ENCODE assay signal across 14 mouse cellular contexts in genomic region chr10:59972999-59973398, GRCm38 (mm10). TPM values are rescaled to one million over a fixed set of nuclear protein-coding genes. Genes with fewer than 3 reads are reported as not detected.
DNase-seq lines count a peak whose midpoint lies in the region; ATAC-seq and TF ChIP-seq lines count a peak whose summit lies in the region.
"Had no signal": no experiment of that assay in that cellular context is flagged by ENCODE, and none has a peak within 500 bp of the region (broad histone marks: within the 10 kb centered on the region; RNA-seq: fewer than 3 reads in every experiment).

No protein-coding gene starts in this region.

- 62% methylated on average over 6 of the region's 6 CpGs for WGBS in kidney, adult 2 months
- WGBS in midbrain, embryonic 12.5 days, result 83% methylated on average over 6 of the region's 6 CpGs
- WGBS in midbrain, postnatal 0 days, result 83% methylated on average over 6 of the region's 6 CpGs
- 84% methylated on average over 6 of the region's 6 CpGs for WGBS in hindbrain, embryonic 15.5 days
- 83% methylated on average over 6 of the region's 6 CpGs for WGBS in limb, embryonic 10.5 days

- peaks cover 51% of the 10 kb centered on the region for H3K4me1 ChIP-seq in kidney, adult 2 months (ENCODE audit: control insufficient read depth, insufficient read depth, low read length)
- peaks cover 33% of the 10 kb centered on the region for H3K4me1 ChIP-seq in midbrain, embryonic 12.5 days
- H3K4me1 ChIP-seq in midbrain, postnatal 0 days (ENCODE audit: insufficient read depth, low read length), result 0 out of 2 replicates have a peak, but pooled peaks cover 6% of the 10 kb centered on the region
- H3K4me1 ChIP-seq in hindbrain, embryonic 15.5 days (replicated peaks), result peaks cover 37% of the 10 kb centered on the region
- H3K4me1 ChIP-seq in limb, embryonic 10.5 days, result peaks cover 51% of the 10 kb centered on the region

- no peak overlapping the region for H3K4me3 ChIP-seq in kidney, adult 2 months (ENCODE audit: insufficient read depth, low read depth, low read length)
- no peak overlapping the region for H3K4me3 ChIP-seq in midbrain, embryonic 12.5 days
- H3K4me3 ChIP-seq in midbrain, postnatal 0 days (ENCODE audit: low read depth, low read length), result no peak overlapping the region
- H3K4me3 ChIP-seq in hindbrain, embryonic 15.5 days, result no peak overlapping the region
- no peak overlapping the region for H3K4me3 ChIP-seq in limb, embryonic 10.5 days
- H3K4me3 ChIP-seq: forebrain, embryonic 12.5 days; limb, embryonic 13.5 days had no signal

- DNase-seq in kidney, adult 2 months, result peak; percentile 73
- no peak for DNase-seq in kidney, postnatal 14 days
- DNase-seq in midbrain, postnatal 0 days (ENCODE audit: low spot score), result no peak
- no peak for DNase-seq in limb, embryonic 10.5 days (ENCODE audit: low spot score)
- DNase-seq in adrenal gland, adult 18-20 months (ENCODE audit: low spot score in 2 of 2), result no peak
- DNase-seq: cerebellum, postnatal 14 days; midbrain, embryonic 14.5 days had no signal

- H3K36me3 ChIP-seq in kidney, adult 2 months (ENCODE audit: control insufficient read depth, insufficient read depth, low read length), result no peaks in the 10 kb centered on the region
- no peaks in the 10 kb centered on the region for H3K36me3 ChIP-seq in midbrain, embryonic 12.5 days
- H3K36me3 ChIP-seq in midbrain, postnatal 0 days (ENCODE audit: insufficient read depth, low read length), result no peaks in the 10 kb centered on the region
- H3K36me3 ChIP-seq in hindbrain, embryonic 15.5 days, result no peaks in the 10 kb centered on the region
- H3K36me3 ChIP-seq in limb, embryonic 10.5 days, result no peaks in the 10 kb centered on the region
- H3K36me3 ChIP-seq: forebrain, embryonic 12.5 days; limb, embryonic 13.5 days had no signal

- H3K27ac ChIP-seq in kidney, adult 2 months (ENCODE audit: insufficient read depth, low read depth, low read length), result peak overlapping the region; percentile 77; the same call in 1 of the 2 replicates
- 0 out of 2 replicates have a peak overlapping the region, but pooled peaks have one; percentile 20 for H3K27ac ChIP-seq in midbrain, embryonic 12.5 days (replicated peaks)
- no peak overlapping the region; the same call in 1 of the 2 replicates for H3K27ac ChIP-seq in midbrain, postnatal 0 days (ENCODE audit: low read depth, low read length)
- H3K27ac ChIP-seq in hindbrain, embryonic 15.5 days (replicated peaks), result 0 out of 2 replicates have a peak overlapping the region, but pooled peaks have one; percentile 16
- peak overlapping the region; percentile 89; the same call in 1 of the 2 replicates for H3K27ac ChIP-seq in limb, embryonic 10.5 days

- no peak overlapping the region for H3K9ac ChIP-seq in midbrain, embryonic 12.5 days (replicated peaks)
- H3K9ac ChIP-seq in midbrain, postnatal 0 days (replicated peaks; ENCODE audit: low read length, poor library complexity, severe bottlenecking), result no peak overlapping the region
- no peak overlapping the region for H3K9ac ChIP-seq in hindbrain, embryonic 15.5 days
- H3K9ac ChIP-seq: forebrain, embryonic 12.5 days; limb, embryonic 13.5 days had no signal

- H3K9me3 ChIP-seq in midbrain, embryonic 12.5 days, result no peaks in the 10 kb centered on the region
- no peaks in the 10 kb centered on the region for H3K9me3 ChIP-seq in midbrain, postnatal 0 days (ENCODE audit: low read length)
- H3K9me3 ChIP-seq in hindbrain, embryonic 15.5 days, result no peaks in the 10 kb centered on the region
- no peaks in the 10 kb centered on the region for H3K9me3 ChIP-seq in limb, embryonic 10.5 days (replicated peaks)
- H3K9me3 ChIP-seq: forebrain, embryonic 12.5 days; limb, embryonic 13.5 days had no signal

- no peak for ATAC-seq in midbrain, embryonic 12.5 days (ENCODE audit: low FRiP score, low read depth)
- ATAC-seq in midbrain, postnatal 0 days (ENCODE audit: low FRiP score), result no peak
- no peak for ATAC-seq in hindbrain, embryonic 15.5 days (ENCODE audit: low FRiP score, low read depth)
- ATAC-seq in granulocyte monocyte progenitor cell, adult 5-6 weeks (replicated peaks; ENCODE audit: poor library complexity, severe bottlenecking), result no peak
- ATAC-seq: Patski had no signal

- no peak overlapping the region for H3K4me2 ChIP-seq in midbrain, embryonic 12.5 days (replicated peaks)
- H3K4me2 ChIP-seq in midbrain, postnatal 0 days (ENCODE audit: low read depth, low read length, poor library complexity, severe bottlenecking), result no peak overlapping the region
- H3K4me2 ChIP-seq in hindbrain, embryonic 15.5 days, result no peak overlapping the region
- H3K4me2 ChIP-seq: forebrain, embryonic 12.5 days; limb, embryonic 13.5 days had no signal

- H3K27me3 ChIP-seq in kidney, adult 2 months (replicated peaks; ENCODE audit: control insufficient read depth, insufficient read depth, low read length), result no peaks in the 10 kb centered on the region
- no peaks in the 10 kb centered on the region; the same call in none of the 2 replicates for H3K27me3 ChIP-seq in midbrain, embryonic 12.5 days
- H3K27me3 ChIP-seq in midbrain, postnatal 0 days (ENCODE audit: insufficient read depth, low read length), result no peaks in the 10 kb centered on the region
- H3K27me3 ChIP-seq in hindbrain, embryonic 15.5 days, result no peaks in the 10 kb centered on the region
- H3K27me3 ChIP-seq in limb, embryonic 10.5 days (ENCODE audit: low read depth, poor library complexity, severe bottlenecking), result no peaks in the 10 kb centered on the region
- H3K27me3 ChIP-seq: CH12.LX; limb, embryonic 13.5 days; Patski had no signal

- no peak for TF ChIP-seq POLR2A in kidney, adult 2 months (IDR thresholded peaks at IDR 0.05; ENCODE audit: low read depth, low read length)

- no peak for TF ChIP-seq CTCF in kidney, adult 2 months (conservative IDR thresholded peaks at IDR 0.05; ENCODE audit: insufficient read depth, insufficient read length, low read depth, low read length)
- TF ChIP-seq CTCF in midbrain, postnatal 0 days (IDR thresholded peaks at IDR 0.05), result no peak

RNA-seq across cellular contexts. Expression of gene Ddit4, which starts 21.4 kb away (rescaled TPM):
- polyA plus RNA-seq in kidney, adult 2 months (2012; rRNA removed), result 21.1 and 21.6 TPM in 2 replicates
- polyA plus RNA-seq in midbrain, embryonic 12.5 days (2016; fragmentation: Nextera tagmentation; extraction: Ambion mirVana), result 47.6 and 51.6 TPM in 2 replicates
- total RNA-seq in midbrain, postnatal 0 days (2014; rRNA removed), result 56.6 and 57.5 TPM in 2 replicates
- 43.4 and 43.6 TPM in 2 replicates for polyA plus RNA-seq in midbrain, postnatal 0 days (2015; fragmentation: Nextera tagmentation; extraction: Ambion mirVana)
- 68.9 and 71.1 TPM in 2 replicates for polyA plus RNA-seq in hindbrain, embryonic 15.5 days (2015; fragmentation: Nextera tagmentation; extraction: Ambion mirVana)
- 30.3 and 58.7 TPM in 2 replicates for polyA plus RNA-seq in limb, embryonic 10.5 days (2016; fragmentation: Nextera tagmentation; extraction: Ambion mirVana)
- 10 to 100 TPM; 29.5 to 69.3 TPM for total RNA-seq in adrenal gland, adult 18-20 months (2021)
- 0.49 TPM in 1 of 2 replicates, not detected in the other for total RNA-seq in granulocyte monocyte progenitor cell, adult 5-6 weeks (2014; fragmentation: Nextera tagmentation)
- total RNA-seq in granulocyte monocyte progenitor cell, adult 5-6 weeks (2017), result 2.0 and 2.2 TPM in 2 replicates

RNA-seq across cellular contexts. Expression of gene Ascc1, which starts 29.6 kb away (rescaled TPM):
- polyA plus RNA-seq in kidney, adult 2 months (2012; rRNA removed), result 106 and 132 TPM in 2 replicates
- polyA plus RNA-seq in midbrain, embryonic 12.5 days (2016; fragmentation: Nextera tagmentation; extraction: Ambion mirVana), result 37.4 and 39.6 TPM in 2 replicates
- total RNA-seq in midbrain, postnatal 0 days (2014; rRNA removed), result 12.3 and 13.5 TPM in 2 replicates
- polyA plus RNA-seq in midbrain, postnatal 0 days (2015; fragmentation: Nextera tagmentation; extraction: Ambion mirVana), result 50.1 TPM in 2 replicates
- polyA plus RNA-seq in hindbrain, embryonic 15.5 days (2015; fragmentation: Nextera tagmentation; extraction: Ambion mirVana), result 46.4 and 49.1 TPM in 2 replicates
- polyA plus RNA-seq in limb, embryonic 10.5 days (2016; fragmentation: Nextera tagmentation; extraction: Ambion mirVana), result 32.1 and 36.5 TPM in 2 replicates
- 10 to 100 TPM; 26.1 to 33.7 TPM for total RNA-seq in adrenal gland, adult 18-20 months (2021)
- 19.4 and 24.3 TPM in 2 replicates for total RNA-seq in granulocyte monocyte progenitor cell, adult 5-6 weeks (2014; fragmentation: Nextera tagmentation)
- total RNA-seq in granulocyte monocyte progenitor cell, adult 5-6 weeks (2017), result 24.8 and 34.2 TPM in 2 replicates

RNA-seq across cellular contexts. Expression of gene Anapc16, which starts 29.9 kb away (rescaled TPM):
- 84.8 and 100 TPM in 2 replicates for polyA plus RNA-seq in kidney, adult 2 months (2012; rRNA removed)
- 110 and 115 TPM in 2 replicates for polyA plus RNA-seq in midbrain, embryonic 12.5 days (2016; fragmentation: Nextera tagmentation; extraction: Ambion mirVana)
- 56.9 and 57.4 TPM in 2 replicates for total RNA-seq in midbrain, postnatal 0 days (2014; rRNA removed)
- 109 and 118 TPM in 2 replicates for polyA plus RNA-seq in midbrain, postnatal 0 days (2015; fragmentation: Nextera tagmentation; extraction: Ambion mirVana)
- 106 and 120 TPM in 2 replicates for polyA plus RNA-seq in hindbrain, embryonic 15.5 days (2015; fragmentation: Nextera tagmentation; extraction: Ambion mirVana)
- 103 and 111 TPM in 2 replicates for polyA plus RNA-seq in limb, embryonic 10.5 days (2016; fragmentation: Nextera tagmentation; extraction: Ambion mirVana)
- total RNA-seq in adrenal gland, adult 18-20 months (2021), result 10 to 100 TPM; 54.7 to 85.8 TPM
- total RNA-seq in granulocyte monocyte progenitor cell, adult 5-6 weeks (2014; fragmentation: Nextera tagmentation), result 36.2 and 43.2 TPM in 2 replicates
- 46.2 and 48.8 TPM in 2 replicates for total RNA-seq in granulocyte monocyte progenitor cell, adult 5-6 weeks (2017)
